Comparison of ENCODE assay signal across 24 mouse cellular contexts in genomic region chr7:24827181-24827580, GRCm38 (mm10). TPM values are rescaled to one million over a fixed set of nuclear protein-coding genes. Genes with fewer than 3 reads are reported as not detected.
DNase-seq lines count a peak whose midpoint lies in the region; ATAC-seq lines count a peak whose summit lies in the region.
"Had no signal": no experiment of that assay in that cellular context is flagged by ENCODE, and none has a peak within 500 bp of the region (broad histone marks: within the 10 kb centered on the region; RNA-seq: fewer than 3 reads in every experiment).

No protein-coding gene starts in this region.

- H3K36me3 ChIP-seq in heart, embryonic 12.5 days = no peaks in the 10 kb centered on the region
- H3K36me3 ChIP-seq: embryonic facial prominence, embryonic 13.5 days; forebrain, embryonic 12.5 days; heart, embryonic 10.5 days; heart, embryonic 15.5 days; intestine, embryonic 15.5 days had no signal

- peaks cover 5% of the 10 kb centered on the region; the same call in 1 of the 2 replicates for H3K27me3 ChIP-seq in heart, embryonic 12.5 days (replicated peaks)
- H3K27me3 ChIP-seq: embryonic facial prominence, embryonic 13.5 days; forebrain, embryonic 12.5 days; heart, embryonic 15.5 days; intestine, embryonic 15.5 days had no signal

- no peaks in the 10 kb centered on the region for H3K4me1 ChIP-seq in heart, embryonic 12.5 days (replicated peaks)
- H3K4me1 ChIP-seq: embryonic facial prominence, embryonic 13.5 days; forebrain, embryonic 12.5 days; heart, embryonic 10.5 days; heart, embryonic 15.5 days; intestine, embryonic 15.5 days had no signal

- H3K4me3 ChIP-seq in heart, embryonic 12.5 days = no peak overlapping the region
- H3K4me3 ChIP-seq: embryonic facial prominence, embryonic 13.5 days; forebrain, embryonic 12.5 days; gastrocnemius, adult 2 months; heart, embryonic 10.5 days; heart, embryonic 15.5 days; intestine, embryonic 15.5 days had no signal

- ATAC-seq in heart, embryonic 12.5 days (ENCODE audit: insufficient number of reproducible peaks, low FRiP score) = no peak
- no peak for ATAC-seq in monocyte, adult 5-6 weeks (replicated peaks; ENCODE audit: insufficient number of reproducible peaks, low FRiP score, low TSS enrichment, poor library complexity, severe bottlenecking)
- ATAC-seq: forebrain, embryonic 16.5 days; intestine, embryonic 15.5 days had no signal

- H3K4me2 ChIP-seq in heart, embryonic 12.5 days = no peak overlapping the region
- H3K4me2 ChIP-seq: embryonic facial prominence, embryonic 13.5 days; forebrain, embryonic 12.5 days; heart, embryonic 15.5 days; hindbrain, embryonic 14.5 days; intestine, embryonic 15.5 days had no signal

- H3K9me3 ChIP-seq in heart, embryonic 12.5 days (replicated peaks) = 0 out of 2 replicates have a peak, but pooled peaks cover 3% of the 10 kb centered on the region
- H3K9me3 ChIP-seq: forebrain, embryonic 12.5 days; heart, embryonic 10.5 days; heart, embryonic 15.5 days; intestine, embryonic 15.5 days had no signal

- H3K9ac ChIP-seq in heart, embryonic 12.5 days = no peak overlapping the region
- H3K9ac ChIP-seq: embryonic facial prominence, embryonic 13.5 days; forebrain, embryonic 12.5 days; heart, embryonic 15.5 days; hindbrain, embryonic 14.5 days; intestine, embryonic 15.5 days had no signal

- H3K27ac ChIP-seq in heart, embryonic 12.5 days (ENCODE audit: poor library complexity, severe bottlenecking) = no peak overlapping the region
- H3K27ac ChIP-seq: embryonic facial prominence, embryonic 13.5 days; forebrain, embryonic 12.5 days; gastrocnemius, adult 2 months; heart, embryonic 10.5 days; heart, embryonic 15.5 days; hindbrain, embryonic 14.5 days; intestine, embryonic 15.5 days had no signal

- DNase-seq in heart, adult 11 months = peak; percentile 71
- DNase-seq in cerebellum, adult 8-10 months = peak; percentile 75
- peak; percentile 46 to 68 for DNase-seq in cerebellum, postnatal 14 days
- DNase-seq in lung, postnatal 36 days = no peak
- no peak for DNase-seq in left cerebral cortex, adult 9 months (ENCODE audit: low spot score in 2 of 2)
- DNase-seq: adrenal gland, postnatal 10 days; gastrocnemius, adult 2 months; gastrocnemius, postnatal 36 days; heart, adult 18-20 months; heart, postnatal 14 days; kidney, adult 18-20 months had no signal

- WGBS in heart, embryonic 12.5 days = 83% methylated on average over 4 of the region's 4 CpGs

RNA-seq across cellular contexts. Expression of gene Gm9844, which starts 34.8 kb away (rescaled TPM):
- polyA plus RNA-seq in heart, embryonic 12.5 days (2016; fragmentation: Nextera tagmentation; extraction: Ambion mirVana) = 12.6 and 13.6 TPM in 2 replicates
- total RNA-seq in monocyte, adult 5-6 weeks (2017) = 16.3 to 23.7 TPM (median 19.1 TPM) in 3 replicates
- total RNA-seq: gastrocnemius, adult 2 months; gastrocnemius, postnatal 36 days; heart, adult 18-20 months; heart, postnatal 14 days had no signal

RNA-seq across cellular contexts. Expression of gene Lypd4, which starts 42.6 kb away (rescaled TPM):
- not detected in 2 replicates for polyA plus RNA-seq in heart, embryonic 12.5 days (2016; fragmentation: Nextera tagmentation; extraction: Ambion mirVana)
- total RNA-seq in monocyte, adult 5-6 weeks (2017) = not detected in 3 replicates
- total RNA-seq: adrenal gland, postnatal 10 days; adrenal gland, postnatal 4 days; gastrocnemius, adult 2 months; gastrocnemius, postnatal 36 days; heart, adult 18-20 months; heart, postnatal 14 days; hematopoietic stem cell, adult 5-6 weeks; MEL had no signal
- polyA plus RNA-seq: C2C12; embryonic facial prominence, embryonic 13.5 days; forebrain, embryonic 12.5 days; forebrain, embryonic 16.5 days; heart, embryonic 10.5 days; heart, embryonic 15.5 days; hindbrain, embryonic 14.5 days; intestine, embryonic 15.5 days had no signal

RNA-seq across cellular contexts. Expression of gene Dmrtc2, which starts 42.7 kb away (rescaled TPM):
- polyA plus RNA-seq in heart, embryonic 12.5 days (2016; fragmentation: Nextera tagmentation; extraction: Ambion mirVana) = not detected in 2 replicates
- total RNA-seq in monocyte, adult 5-6 weeks (2017) = not detected in 3 replicates
- total RNA-seq: adrenal gland, postnatal 10 days; gastrocnemius, adult 2 months; gastrocnemius, postnatal 36 days; heart, adult 18-20 months; heart, postnatal 14 days; hematopoietic stem cell, adult 5-6 weeks; MEL had no signal
- polyA plus RNA-seq: C2C12; embryonic facial prominence, embryonic 13.5 days; forebrain, embryonic 12.5 days; forebrain, embryonic 16.5 days; heart, embryonic 10.5 days; heart, embryonic 15.5 days; intestine, embryonic 15.5 days had no signal

RNA-seq across cellular contexts. Expression of gene Ceacam10, which starts 50.2 kb away (rescaled TPM):
- not detected in 2 replicates for polyA plus RNA-seq in heart, embryonic 12.5 days (2016; fragmentation: Nextera tagmentation; extraction: Ambion mirVana)
- total RNA-seq in monocyte, adult 5-6 weeks (2017) = not detected in 3 replicates
- total RNA-seq: gastrocnemius, adult 2 months; gastrocnemius, postnatal 36 days; heart, adult 18-20 months; heart, postnatal 14 days; MEL had no signal
- polyA plus RNA-seq: forebrain, embryonic 16.5 days; heart, embryonic 10.5 days had no signal

RNA-seq across cellular contexts. Expression of gene Rps19, which starts 57.0 kb away (rescaled TPM):
- 1,145 and 1,216 TPM in 2 replicates for polyA plus RNA-seq in heart, embryonic 12.5 days (2016; fragmentation: Nextera tagmentation; extraction: Ambion mirVana)
- total RNA-seq in monocyte, adult 5-6 weeks (2017) = 599 to 964 TPM (median 888 TPM) in 3 replicates

Comparison
In these comparisons a context has a peak if more than half of its experiments do, and no peak if none do; other contexts are left out.
1. DNase-seq: peak in heart, adult 11 months (single experiment), cerebellum, adult 8-10 months (single experiment) and cerebellum, postnatal 14 days (2 of 2); none in lung, postnatal 36 days (single experiment) and left cerebral cortex, adult 9 months (0 of 2).